Mouse (Mus musculus) liver (tissue): ENCODE measurements around the gene BC051665.

Experiments
- DNase-seq: peaks from one replicate; pipeline ENCODE4 v3.0.0-alpha.2; 2020; ENCODE audit warnings: mixed read lengths

Gene BC051665

GRCm38 (mm10) chr13:60786264-60786663, at the start of gene BC051665:
BC051665 (minus strand) TSS chr13:60786364.
- DNase-seq, result no peak

GRCm38 (mm10) chr13:60826052-60826451, 39.9 kb upstream of the BC051665 start:
- peak; percentile 8 for DNase-seq

- DNase-seq, result no peak
These were observed 34.5 kb upstream of the BC051665 start for GRCm38 (mm10) chr13:60820486-60821175.

GRCm38 (mm10) chr13:60819469-60819868, 33.3 kb upstream of the BC051665 start:
- peak; percentile 50 for DNase-seq

GRCm38 (mm10) chr13:60813722-60814121, 27.6 kb upstream of the BC051665 start:
- no peak for DNase-seq

GRCm38 (mm10) chr13:60812768-60813167, 26.6 kb upstream of the BC051665 start:
- DNase-seq, result no peak

- no peak for DNase-seq
These were observed 23.5 kb upstream of the BC051665 start for GRCm38 (mm10) chr13:60809690-60810089.

GRCm38 (mm10) chr13:60802749-60803148, 16.6 kb upstream of the BC051665 start, which contains the start of gene Ctsll3:
Ctsll3 (minus strand) TSS chr13:60802849.
- DNase-seq, result no peak

- DNase-seq, result no peak
These were observed 3.3 kb upstream of the BC051665 start for GRCm38 (mm10) chr13:60789466-60789865.

- no peak for DNase-seq
These were observed 2.9 kb downstream of the BC051665 start for GRCm38 (mm10) chr13:60783301-60783700.

- no peak for DNase-seq
These were observed 5.6 kb downstream of the BC051665 start for GRCm38 (mm10) chr13:60780534-60780933.

GRCm38 (mm10) chr13:60761161-60761560, 25.0 kb downstream of the BC051665 start:
- DNase-seq, result no peak

GRCm38 (mm10) chr13:60760392-60760791, 25.8 kb downstream of the BC051665 start:
- no peak for DNase-seq

- DNase-seq, result no peak
These were observed 27.0 kb downstream of the BC051665 start for GRCm38 (mm10) chr13:60759136-60759535.

GRCm38 (mm10) chr13:60757292-60757691, 28.9 kb downstream of the BC051665 start:
- DNase-seq, result no peak

- DNase-seq, result no peak
These were observed 30.9 kb downstream of the BC051665 start for GRCm38 (mm10) chr13:60755251-60755650.

- DNase-seq, result no peak
These were observed 32.9 kb downstream of the BC051665 start for GRCm38 (mm10) chr13:60753216-60753615.

- no peak for DNase-seq
These were observed 35.2 kb downstream of the BC051665 start for GRCm38 (mm10) chr13:60750930-60751329.

- no peak for DNase-seq
These were observed 37.6 kb downstream of the BC051665 start for GRCm38 (mm10) chr13:60748556-60748955.

GRCm38 (mm10) chr13:60747201-60747600, 39.0 kb downstream of the BC051665 start:
- no peak for DNase-seq

- peak; percentile 65 for DNase-seq
These were observed 39.9 kb downstream of the BC051665 start for GRCm38 (mm10) chr13:60746271-60746670.

- peak; percentile 62 for DNase-seq
These were observed 40.8 kb downstream of the BC051665 start for GRCm38 (mm10) chr13:60745358-60745757.

- DNase-seq, result no peak
These were observed 41.4 kb downstream of the BC051665 start for GRCm38 (mm10) chr13:60744736-60745135.

- peak; percentile 92 for DNase-seq
These were observed 42.1 kb downstream of the BC051665 start for GRCm38 (mm10) chr13:60744078-60744460.
